ENCODE assay signal across 8 mouse cellular contexts in the genomic region with DNA sequence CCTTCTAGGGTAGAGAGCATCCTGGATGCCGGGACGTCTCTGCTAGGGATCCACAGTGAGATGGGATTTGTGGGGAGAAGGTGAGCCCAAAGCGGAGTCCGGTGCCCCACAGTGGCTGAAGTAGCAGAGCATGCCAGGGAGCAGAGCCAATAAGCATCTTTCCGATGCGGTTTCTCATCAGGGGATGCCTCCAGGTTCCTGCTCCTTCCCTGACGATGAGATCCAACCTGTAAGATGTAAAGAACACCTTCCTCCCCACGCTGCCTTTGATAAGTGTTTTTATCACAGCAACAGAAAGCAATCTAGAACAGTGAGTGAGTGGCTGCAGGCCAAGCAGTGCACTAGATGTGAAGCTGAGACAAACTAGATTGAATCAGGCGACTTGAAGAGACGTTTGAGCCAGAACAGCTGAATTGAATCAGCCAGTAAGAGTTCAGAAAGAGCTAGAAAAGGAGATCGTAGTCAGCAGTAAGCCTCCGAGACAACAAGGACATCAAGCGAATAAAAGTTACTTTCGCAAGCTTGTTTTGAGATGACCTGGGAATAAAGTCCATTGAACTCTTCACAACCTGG. TPM values are rescaled to one million over a fixed set of nuclear protein-coding genes. Genes with fewer than 3 reads are reported as not detected.
DNase-seq lines count a peak whose midpoint lies in the region; ATAC-seq and TF ChIP-seq lines count a peak whose summit lies in the region.

No protein-coding gene starts in this region.

- no peak; the same call in 1 of the 2 replicates for ATAC-seq in hindbrain, embryonic 11.5 days (ENCODE audit: low FRiP score)
- no peak for ATAC-seq in liver, embryonic 12.5 days
- ATAC-seq in stomach, embryonic 15.5 days (ENCODE audit: insufficient read depth, low FRiP score, low read depth) = no peak

- H3K4me1 ChIP-seq in liver, adult 2 months (ENCODE audit: control insufficient read depth, insufficient read depth, low read length) = peaks cover 23% of the 10 kb centered on the region
- H3K4me1 ChIP-seq in hindbrain, embryonic 11.5 days (replicated peaks; ENCODE audit: control insufficient read depth, insufficient read depth, low read length) = peaks cover 5% of the 10 kb centered on the region
- peaks cover 36% of the 10 kb centered on the region for H3K4me1 ChIP-seq in liver, embryonic 12.5 days
- peaks cover 23% of the 10 kb centered on the region for H3K4me1 ChIP-seq in stomach, embryonic 15.5 days

- no peaks in the 10 kb centered on the region for H3K27me3 ChIP-seq in liver, adult 2 months (ENCODE audit: control insufficient read depth, insufficient read depth, low read length)
- H3K27me3 ChIP-seq in hindbrain, embryonic 11.5 days (ENCODE audit: control insufficient read depth, insufficient read depth, low read length) = no peaks in the 10 kb centered on the region
- H3K27me3 ChIP-seq in liver, embryonic 12.5 days (replicated peaks) = peaks cover 3% of the 10 kb centered on the region
- H3K27me3 ChIP-seq in stomach, embryonic 15.5 days (replicated peaks) = no peaks in the 10 kb centered on the region

- peak overlapping the region; percentile 87 for H3K4me2 ChIP-seq in hindbrain, embryonic 11.5 days (replicated peaks; ENCODE audit: low read depth, low read length)
- H3K4me2 ChIP-seq in liver, embryonic 12.5 days = peak overlapping the region; percentile 82
- H3K4me2 ChIP-seq in stomach, embryonic 15.5 days = peak overlapping the region; percentile 76

- H3K27ac ChIP-seq in liver, adult 2 months (replicated peaks; ENCODE audit: insufficient read depth, low read depth, low read length) = peak overlapping the region; percentile 95
- H3K27ac ChIP-seq in hindbrain, embryonic 11.5 days (ENCODE audit: low read depth, low read length) = no peak overlapping the region
- peak overlapping the region; percentile 85 for H3K27ac ChIP-seq in liver, embryonic 12.5 days
- H3K27ac ChIP-seq in stomach, embryonic 15.5 days = peak overlapping the region; percentile 90

- TF ChIP-seq POLR2A in liver, adult 2 months (IDR thresholded peaks at IDR 0.05; ENCODE audit: extremely low read depth, insufficient read depth, low read length) = no peak

- H3K79me2 ChIP-seq in liver, adult 2 months (ENCODE audit: control insufficient read depth, insufficient read depth, low read length) = peaks cover 6% of the 10 kb centered on the region; the same call in 1 of the 2 replicates

- H3K4me3 ChIP-seq in liver, adult 2 months (ENCODE audit: insufficient read depth, low read depth, low read length) = peak overlapping the region; percentile 78
- H3K4me3 ChIP-seq in hindbrain, embryonic 11.5 days (ENCODE audit: low read depth, low read length) = peak overlapping the region; percentile 95
- peak overlapping the region; percentile 80 for H3K4me3 ChIP-seq in liver, embryonic 12.5 days
- peak overlapping the region; percentile 88 for H3K4me3 ChIP-seq in stomach, embryonic 15.5 days (replicated peaks)

- H3K36me3 ChIP-seq in liver, adult 2 months (ENCODE audit: control insufficient read depth, insufficient read depth, low read length) = no peaks in the 10 kb centered on the region
- H3K36me3 ChIP-seq in hindbrain, embryonic 11.5 days (ENCODE audit: control insufficient read depth, insufficient read depth, low read length) = no peaks in the 10 kb centered on the region
- H3K36me3 ChIP-seq in liver, embryonic 12.5 days = peaks cover 30% of the 10 kb centered on the region
- H3K36me3 ChIP-seq in stomach, embryonic 15.5 days = peaks cover 11% of the 10 kb centered on the region

- TF ChIP-seq CTCF in liver, adult 2 months (IDR thresholded peaks at IDR 0.05; ENCODE audit: low read depth, low read length) = no peak

- H3K9ac ChIP-seq in liver, adult 2 months (ENCODE audit: low read depth, low read length) = peak overlapping the region; percentile 84
- peak overlapping the region; percentile 93 for H3K9ac ChIP-seq in hindbrain, embryonic 11.5 days (ENCODE audit: low read depth, low read length)
- H3K9ac ChIP-seq in liver, embryonic 12.5 days = peak overlapping the region; percentile 81
- peak overlapping the region; percentile 66 for H3K9ac ChIP-seq in stomach, embryonic 15.5 days

- no peaks in the 10 kb centered on the region for H3K9me3 ChIP-seq in hindbrain, embryonic 11.5 days (ENCODE audit: control insufficient read depth, low read length)
- H3K9me3 ChIP-seq in liver, embryonic 12.5 days (replicated peaks) = no peaks in the 10 kb centered on the region
- no peaks in the 10 kb centered on the region for H3K9me3 ChIP-seq in stomach, embryonic 15.5 days

- peak; percentile 97 for DNase-seq in liver, adult 2 months (ENCODE audit: extremely low read depth, low read depth, low spot score)
- no peak for DNase-seq in liver
- DNase-seq in c-Kit-positive CD71-positive TER-119-positive erythroid progenitor cells, embryonic 14.5 days (ENCODE audit: low spot score) = peak; percentile 25
- DNase-seq in hindbrain, embryonic 11.5 days (ENCODE audit: low spot score) = peak; percentile 12
- no peak for DNase-seq in right cerebral cortex, postnatal 10 days (ENCODE audit: low spot score in 2 of 2)
- no peak for DNase-seq in yolk sac, embryonic 10.5 days (ENCODE audit: low spot score)

- 15% methylated on average over 14 of the region's 14 CpGs for WGBS in liver, adult 2 months
- WGBS in hindbrain, embryonic 11.5 days = 50% methylated on average over 14 of the region's 14 CpGs
- WGBS in liver, embryonic 12.5 days (ENCODE audit: insufficient replicate concordance) = 45% methylated on average over 14 of the region's 14 CpGs
- 35% methylated on average over 14 of the region's 14 CpGs for WGBS in stomach, embryonic 15.5 days

RNA-seq across cellular contexts. Expression of a gene that starts 0.9 kb away (rescaled TPM):
- total RNA-seq in liver, adult 2 months (2014; rRNA removed) = 12.7 and 15.5 TPM in 2 replicates
- polyA plus RNA-seq in liver, adult 2 months (2012; rRNA removed) = 24.3 and 27.3 TPM in 2 replicates
- 34.6 and 41.8 TPM in 2 replicates for polyA plus RNA-seq in hindbrain, embryonic 11.5 days (2014; fragmentation: Nextera tagmentation; extraction: Ambion mirVana)
- polyA plus RNA-seq in liver, embryonic 12.5 days (2016; fragmentation: Nextera tagmentation; extraction: Ambion mirVana) = 32.7 and 33.7 TPM in 2 replicates
- polyA plus RNA-seq in stomach, embryonic 15.5 days (2015; fragmentation: Nextera tagmentation; extraction: Ambion mirVana) = 36.1 and 40.0 TPM in 2 replicates

RNA-seq across cellular contexts. Expression of a gene that starts 13.6 kb away (rescaled TPM):
- 4.8 and 5.6 TPM in 2 replicates for total RNA-seq in liver, adult 2 months (2014; rRNA removed)
- polyA plus RNA-seq in liver, adult 2 months (2012; rRNA removed) = 4.2 and 5.6 TPM in 2 replicates
- polyA plus RNA-seq in hindbrain, embryonic 11.5 days (2014; fragmentation: Nextera tagmentation; extraction: Ambion mirVana) = 1.2 and 1.8 TPM in 2 replicates
- polyA plus RNA-seq in liver, embryonic 12.5 days (2016; fragmentation: Nextera tagmentation; extraction: Ambion mirVana) = 13.5 and 13.9 TPM in 2 replicates
- polyA plus RNA-seq in stomach, embryonic 15.5 days (2015; fragmentation: Nextera tagmentation; extraction: Ambion mirVana) = 6.0 and 6.9 TPM in 2 replicates

Comparison
In these comparisons a context has a peak if more than half of its experiments do, and no peak if none do; other contexts are left out.
1. DNase-seq: peak in liver, adult 2 months (single experiment), c-Kit-positive CD71-positive TER-119-positive erythroid progenitor cells, embryonic 14.5 days (single experiment) and hindbrain, embryonic 11.5 days (single experiment); none in liver (single experiment), right cerebral cortex, postnatal 10 days (0 of 2) and yolk sac, embryonic 10.5 days (single experiment).
2. Peak in every context shown above with its lines, with median percentiles within 50 percentile points of each other: H3K4me3 ChIP-seq, H3K9ac ChIP-seq and H3K4me2 ChIP-seq.